8 mouse cellular contexts compared by ENCODE assay signal in genomic region chr5:65724311-65725054, GRCm38 (mm10). TPM values are rescaled to one million over a fixed set of nuclear protein-coding genes. Genes with fewer than 3 reads are reported as not detected.
DNase-seq lines count a peak whose midpoint lies in the region; ATAC-seq and TF ChIP-seq lines count a peak whose summit lies in the region.

No protein-coding gene starts in this region.

- peak overlapping the region; percentile 77 for H3K4me2 ChIP-seq in heart, embryonic 13.5 days
- peak overlapping the region; percentile 71 for H3K4me2 ChIP-seq in kidney, postnatal 0 days (ENCODE audit: low read length)
- peak overlapping the region; percentile 89 for H3K4me2 ChIP-seq in liver, embryonic 11.5 days
- H3K4me2 ChIP-seq in myocyte (ENCODE audit: low read depth) = peak overlapping the region; percentile 62

- ATAC-seq in CD4-positive, CD25-positive, alpha-beta regulatory T cell, adult 4 months = peak; percentile 88
- peak; percentile 66 for ATAC-seq in heart, embryonic 13.5 days (ENCODE audit: extremely low read depth, insufficient number of reproducible peaks, low FRiP score, low TSS enrichment)
- peak; percentile 86 for ATAC-seq in kidney, postnatal 0 days (replicated peaks; ENCODE audit: low FRiP score, low read depth)
- peak; percentile 81 for ATAC-seq in liver, embryonic 11.5 days (replicated peaks; ENCODE audit: low FRiP score)

- DNase-seq in fat pad, adult 2 months (ENCODE audit: extremely low read depth, low read depth, low spot score) = peak; percentile 55
- DNase-seq in kidney, postnatal 0 days (ENCODE audit: low spot score) = peak; percentile 90
- DNase-seq in liver, embryonic 11.5 days (ENCODE audit: low spot score) = peak; percentile 75
- peak; percentile 95 for DNase-seq in splenic B cell, adult 2 months (ENCODE audit: low read depth, low spot score)

- TF ChIP-seq CTCF in kidney, postnatal 0 days (IDR thresholded peaks at IDR 0.05; ENCODE audit: low read depth) = peak; percentile 64

- H3K27ac ChIP-seq in brown adipose tissue, adult 24 weeks (replicated peaks; ENCODE audit: low read depth, low read length) = peak overlapping the region; percentile 70
- H3K27ac ChIP-seq in heart, embryonic 13.5 days (replicated peaks) = peak overlapping the region; percentile 91
- H3K27ac ChIP-seq in kidney, postnatal 0 days = peak overlapping the region; percentile 93
- H3K27ac ChIP-seq in liver, embryonic 11.5 days (ENCODE audit: low read depth, low read length) = peak overlapping the region; percentile 98

- no peaks in the 10 kb centered on the region for H3K9me3 ChIP-seq in heart, embryonic 13.5 days
- H3K9me3 ChIP-seq in kidney, postnatal 0 days (replicated peaks; ENCODE audit: low read length) = no peaks in the 10 kb centered on the region
- H3K9me3 ChIP-seq in liver, embryonic 11.5 days (ENCODE audit: control insufficient read depth, low read length) = no peaks in the 10 kb centered on the region

- no peaks in the 10 kb centered on the region for H3K4me1 ChIP-seq in brown adipose tissue, adult 24 weeks (ENCODE audit: control insufficient read depth, insufficient read depth, insufficient read length, low read length)
- H3K4me1 ChIP-seq in heart, embryonic 13.5 days = peaks cover 22% of the 10 kb centered on the region
- H3K4me1 ChIP-seq in kidney, postnatal 0 days (replicated peaks; ENCODE audit: insufficient read depth, low read length) = peaks cover 4% of the 10 kb centered on the region; the same call in 1 of the 2 replicates
- peaks cover 18% of the 10 kb centered on the region for H3K4me1 ChIP-seq in liver, embryonic 11.5 days (replicated peaks; ENCODE audit: control insufficient read depth, insufficient read depth, low read length)

- under 1% methylated on average over 23 of the region's 23 CpGs for WGBS in heart, embryonic 13.5 days
- 2% methylated on average over 23 of the region's 23 CpGs for WGBS in kidney, postnatal 0 days
- WGBS in liver, embryonic 11.5 days = under 1% methylated on average over 23 of the region's 23 CpGs

- peak overlapping the region; percentile 75 for H3K9ac ChIP-seq in heart, embryonic 13.5 days
- peak overlapping the region; percentile 53 for H3K9ac ChIP-seq in kidney, postnatal 0 days (ENCODE audit: low read depth, low read length)
- H3K9ac ChIP-seq in liver, embryonic 11.5 days (ENCODE audit: low read depth, low read length) = peak overlapping the region; percentile 83

- no peak for TF ChIP-seq POLR2A in myocyte (IDR thresholded peaks at IDR 0.05; ENCODE audit: insufficient read length, low read depth)

- no peaks in the 10 kb centered on the region for H3K79me2 ChIP-seq in myocyte (ENCODE audit: control insufficient read depth, insufficient read depth)

- no peaks in the 10 kb centered on the region for H3K36me3 ChIP-seq in heart, embryonic 13.5 days
- H3K36me3 ChIP-seq in kidney, postnatal 0 days (ENCODE audit: insufficient read depth, low read length) = no peaks in the 10 kb centered on the region
- no peaks in the 10 kb centered on the region for H3K36me3 ChIP-seq in liver, embryonic 11.5 days (ENCODE audit: control insufficient read depth, insufficient read depth, low read length)
- H3K36me3 ChIP-seq in myocyte (ENCODE audit: control insufficient read depth, insufficient read depth) = no peaks in the 10 kb centered on the region
- no peaks in the 10 kb centered on the region for H3K36me3 ChIP-seq in splenic B cell, adult 2 months (ENCODE audit: control insufficient read depth, insufficient read depth, low read length, poor library complexity, severe bottlenecking)

- H3K4me3 ChIP-seq in brown adipose tissue, adult 24 weeks (ENCODE audit: insufficient read depth, low read depth, low read length) = peak overlapping the region; percentile 66
- peak overlapping the region; percentile 55 for H3K4me3 ChIP-seq in heart, embryonic 13.5 days
- peak overlapping the region; percentile 27 for H3K4me3 ChIP-seq in kidney, postnatal 0 days (replicated peaks; ENCODE audit: low read depth, low read length)
- H3K4me3 ChIP-seq in liver, embryonic 11.5 days (ENCODE audit: low read depth, low read length) = peak overlapping the region; percentile 50
- H3K4me3 ChIP-seq in myocyte = peak overlapping the region; percentile 12

- no peak overlapping the region for H3ac ChIP-seq in myocyte (ENCODE audit: control insufficient read depth, insufficient read length)

- H3K27me3 ChIP-seq in heart, embryonic 13.5 days (replicated peaks) = no peaks in the 10 kb centered on the region
- H3K27me3 ChIP-seq in kidney, postnatal 0 days (ENCODE audit: insufficient read depth, low read length) = no peaks in the 10 kb centered on the region
- no peaks in the 10 kb centered on the region for H3K27me3 ChIP-seq in liver, embryonic 11.5 days (replicated peaks; ENCODE audit: control insufficient read depth, insufficient read depth, low read length)
- H3K27me3 ChIP-seq in myocyte (ENCODE audit: control insufficient read depth, insufficient read depth, insufficient read length) = no peaks in the 10 kb centered on the region
- no peaks in the 10 kb centered on the region for H3K27me3 ChIP-seq in splenic B cell, adult 2 months (ENCODE audit: control insufficient read depth, insufficient read depth, low read length, poor library complexity, severe bottlenecking)

TF ChIP-seq in myocyte, 11 proteins besides CTCF, POLR2A, EP300 and RAD21:
- TF ChIP-seq TCF12 (IDR thresholded peaks at IDR 0.05; ENCODE audit: insufficient read depth, poor library complexity, severe bottlenecking) (no peak), E2F4 (IDR thresholded peaks at IDR 0.05; ENCODE audit: insufficient read depth) (no peak), USF1 (IDR thresholded peaks at IDR 0.05; ENCODE audit: low read depth) (no peak), MYOD1 (IDR thresholded peaks at IDR 0.05; ENCODE audit: control insufficient read depth in 1 of 3, insufficient read length in 2 of 3, low read depth in 2 of 3) (no peak), TCF3 (IDR thresholded peaks at IDR 0.05; ENCODE audit: insufficient read length, low read depth) (no peak), CEBPB (IDR thresholded peaks at IDR 0.05; ENCODE audit: insufficient read depth, poor library complexity, severe bottlenecking) (no peak)

RNA-seq across cellular contexts. Expression of gene Pds5a, which starts 26.4 kb away (rescaled TPM):
- polyA plus RNA-seq in CD4-positive, CD25-positive, alpha-beta regulatory T cell, adult 4 months (2017; shearing (Covaris generic)) = 100 to 1,000 TPM in 1 of 2 experiments, 10 to 100 TPM in 1; 85.0 to 102 TPM
- 40.0 and 45.3 TPM in 2 replicates for polyA plus RNA-seq in brown adipose tissue, adult 24 weeks (2012; ENCODE audit: insufficient read depth, insufficient read length, missing spikeins)
- polyA plus RNA-seq in heart, embryonic 13.5 days (2015; fragmentation: Nextera tagmentation; extraction: Ambion mirVana) = 32.5 and 33.5 TPM in 2 replicates
- polyA plus RNA-seq in kidney, postnatal 0 days (2015; fragmentation: Nextera tagmentation; extraction: Ambion mirVana) = 35.2 and 37.8 TPM in 2 replicates
- polyA plus RNA-seq in liver, embryonic 11.5 days (2014; fragmentation: Nextera tagmentation; extraction: Ambion mirVana) = 73.2 and 75.3 TPM in 2 replicates
- 17.5 TPM for polyA plus RNA-seq in myocyte (2012; fragmentation: generic; extraction: Trizol)

RNA-seq across cellular contexts. Expression of gene N4bp2, which starts 38.8 kb away (rescaled TPM):
- 10 to 100 TPM; 11.7 to 13.3 TPM for polyA plus RNA-seq in CD4-positive, CD25-positive, alpha-beta regulatory T cell, adult 4 months (2017; shearing (Covaris generic))
- polyA plus RNA-seq in brown adipose tissue, adult 24 weeks (2012; ENCODE audit: insufficient read depth, insufficient read length, missing spikeins) = 1.1 and 2.5 TPM in 2 replicates
- polyA plus RNA-seq in heart, embryonic 13.5 days (2015; fragmentation: Nextera tagmentation; extraction: Ambion mirVana) = 15.4 and 15.9 TPM in 2 replicates
- polyA plus RNA-seq in kidney, postnatal 0 days (2015; fragmentation: Nextera tagmentation; extraction: Ambion mirVana) = 14.9 and 15.8 TPM in 2 replicates
- polyA plus RNA-seq in liver, embryonic 11.5 days (2014; fragmentation: Nextera tagmentation; extraction: Ambion mirVana) = 28.2 and 31.6 TPM in 2 replicates
- 1.9 TPM for polyA plus RNA-seq in myocyte (2012; fragmentation: generic; extraction: Trizol)

Comparison
In these comparisons a context has a peak if more than half of its experiments do, and no peak if none do; other contexts are left out.
1. Peak in every context shown above with its lines: DNase-seq, ATAC-seq, H3K4me3 ChIP-seq and H3K27ac ChIP-seq.
2. H3K4me3 ChIP-seq: peak in every context shown above with its lines; median percentile 66 in brown adipose tissue, adult 24 weeks; 55 in heart, embryonic 13.5 days; 50 in liver, embryonic 11.5 days; 27 in kidney, postnatal 0 days; 12 in myocyte.